Mouse (Mus musculus) regulatory T cell (primary cell): Measurements from ENCODE around the gene Hnrnpab.

Source experiments
- in situ Hi-C: fragments of 300-600 bp; cut with MboI, MseI; formaldehyde crosslinking; loops from one replicate; pipeline ENCODE4 v1.15.1; 2025; ENCODE audit warnings: high pct_unique_total_duplicates

The Hnrnpab gene

DNA sequence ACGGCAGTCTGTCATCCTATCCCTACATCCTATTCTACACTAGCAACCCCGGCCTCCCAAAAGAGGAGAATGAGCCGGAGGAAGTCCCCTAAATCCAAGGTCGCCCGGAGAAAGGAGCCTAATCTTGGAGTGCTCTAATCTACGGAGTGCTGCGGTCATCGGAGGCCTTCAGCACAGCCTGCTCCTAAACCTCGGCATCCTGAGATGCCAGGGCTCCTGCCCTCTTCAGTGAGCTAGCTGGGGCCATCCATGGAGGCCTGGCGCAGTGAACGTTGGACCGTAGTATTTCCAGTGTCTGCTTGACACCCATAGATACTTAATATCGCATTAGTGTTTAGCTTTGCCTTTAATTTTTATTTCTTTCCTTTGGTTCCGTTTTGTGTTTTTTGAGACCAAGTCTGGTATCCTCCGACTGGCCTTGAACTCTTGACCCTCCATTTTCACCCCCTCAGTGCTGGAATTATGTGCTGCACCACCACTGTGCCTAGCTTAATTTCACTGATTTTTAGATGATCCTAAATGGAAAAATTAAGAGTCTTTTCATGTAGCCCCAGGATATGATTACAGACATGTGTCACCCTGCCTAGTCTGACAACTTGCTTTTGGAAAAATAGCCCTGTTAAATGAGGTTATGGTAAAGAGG lies 570 bp upstream of the Hnrnpab start:
- in situ Hi-C loops: no loop called here

DNA sequence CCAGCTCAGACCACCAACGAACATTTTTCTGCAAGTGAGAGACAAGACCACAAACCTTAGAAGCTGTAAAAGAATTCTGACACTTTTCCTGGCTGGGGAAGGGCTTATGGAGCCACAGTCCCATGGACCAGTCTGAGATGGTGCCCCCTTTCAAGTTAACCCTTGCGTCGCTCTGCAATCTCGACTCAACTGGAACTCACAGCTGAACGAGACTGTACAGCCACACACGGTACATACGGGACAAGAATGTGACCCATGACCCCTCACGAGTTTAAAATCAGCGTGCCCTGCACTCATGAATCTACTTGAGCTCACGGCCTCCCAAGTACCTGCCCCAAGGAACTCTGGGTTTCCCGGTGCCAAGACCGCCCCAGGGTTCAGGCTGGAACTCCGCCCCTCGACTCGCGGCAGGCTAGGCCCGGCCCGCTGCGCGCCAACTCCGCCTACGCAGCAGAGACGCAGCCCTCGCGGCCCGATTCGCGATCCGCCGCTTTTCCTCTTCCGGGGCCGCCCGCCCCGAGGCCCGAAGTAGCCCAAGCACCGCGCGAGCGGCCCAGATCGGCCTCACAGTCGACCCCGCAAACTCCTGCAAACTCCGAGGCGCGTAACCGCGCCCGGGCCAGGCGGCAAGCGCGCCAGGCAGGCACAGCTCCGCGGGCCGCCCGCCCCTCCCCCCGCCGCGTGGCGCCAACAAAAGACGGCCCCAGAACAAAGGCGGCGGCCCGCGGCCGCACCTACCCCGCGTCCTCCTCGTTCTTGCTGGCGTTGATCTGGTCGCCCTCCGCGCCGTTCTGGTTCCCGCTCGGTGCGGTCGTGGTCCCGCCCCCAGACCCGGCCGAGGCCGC lies 823 bp downstream of the Hnrnpab start:
- in situ Hi-C loops: no loop called here

GRCm38 (mm10) chr11:51602253-51602652 lies 4.4 kb downstream of the Hnrnpab start:
- in situ Hi-C loops: no loop called here

GRCm38 (mm10) chr11:51597553-51597952 lies 9.1 kb downstream of the Hnrnpab start:
- in situ Hi-C loops: no loop called here

DNA sequence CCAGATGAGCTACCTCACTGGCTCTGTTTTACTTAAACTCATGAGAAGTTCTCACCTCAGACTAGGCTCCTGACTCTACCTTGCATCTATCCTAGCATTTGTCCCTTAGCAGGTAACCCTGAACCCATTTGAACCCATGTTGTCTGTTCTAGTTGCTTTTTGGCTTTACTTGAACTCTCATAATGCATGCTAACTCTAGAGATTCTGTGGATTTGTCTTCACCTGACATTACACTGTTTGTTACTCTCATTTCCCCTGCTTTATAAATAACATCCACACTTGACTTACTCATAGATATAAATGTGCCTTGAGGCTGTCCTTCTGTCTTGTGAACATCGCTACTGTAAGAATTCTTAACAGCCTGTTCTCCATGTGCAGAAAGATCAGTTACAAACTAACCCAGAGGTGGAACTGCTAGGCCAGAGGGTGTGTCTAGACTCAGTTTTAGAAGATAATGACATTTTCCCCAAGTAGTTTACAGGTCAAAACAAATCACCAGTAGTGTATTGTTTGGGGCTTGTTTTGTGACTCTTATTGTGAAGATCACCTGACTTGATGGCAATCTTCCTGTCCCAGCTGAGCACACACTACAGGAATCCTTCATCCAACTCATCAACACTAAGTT lies 11.1 kb downstream of the Hnrnpab start:
- in situ Hi-C loops: no loop called here

DNA sequence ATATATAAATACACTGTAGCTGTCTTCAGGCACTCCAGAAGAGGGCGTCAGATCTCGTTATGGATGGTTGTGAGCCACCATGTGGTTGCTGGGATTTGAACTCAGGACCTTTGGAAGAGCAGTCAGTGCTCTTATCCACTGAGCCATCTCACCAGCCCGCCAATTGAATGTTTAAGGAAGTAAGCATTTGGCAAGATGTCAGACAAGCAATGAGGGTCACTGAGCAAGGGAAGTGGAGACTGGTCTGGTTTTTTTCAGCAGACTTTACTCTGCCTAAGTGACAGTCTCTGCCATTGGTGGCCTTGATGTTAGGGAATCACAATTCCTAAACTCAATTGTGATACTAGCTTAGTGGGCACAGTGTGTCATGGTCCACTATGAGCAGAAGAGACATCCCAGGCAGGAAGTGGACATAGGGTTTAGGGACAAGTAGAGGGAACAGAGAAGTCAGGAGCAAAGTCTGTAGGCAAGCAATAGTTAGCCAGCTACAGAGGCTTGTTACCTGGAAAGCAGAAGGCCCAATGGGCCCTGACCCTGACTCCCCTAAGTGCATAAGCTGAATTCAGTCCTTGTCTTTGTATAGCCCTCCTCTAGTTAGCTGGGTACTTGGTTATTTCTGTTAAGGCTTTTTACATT lies 11.8 kb downstream of the Hnrnpab start:
- in situ Hi-C loops: no loop called here

- in situ Hi-C loops: no loop called here
These were observed 12.8 kb downstream of the Hnrnpab start for GRCm38 (mm10) chr11:51593849-51594248.

DNA sequence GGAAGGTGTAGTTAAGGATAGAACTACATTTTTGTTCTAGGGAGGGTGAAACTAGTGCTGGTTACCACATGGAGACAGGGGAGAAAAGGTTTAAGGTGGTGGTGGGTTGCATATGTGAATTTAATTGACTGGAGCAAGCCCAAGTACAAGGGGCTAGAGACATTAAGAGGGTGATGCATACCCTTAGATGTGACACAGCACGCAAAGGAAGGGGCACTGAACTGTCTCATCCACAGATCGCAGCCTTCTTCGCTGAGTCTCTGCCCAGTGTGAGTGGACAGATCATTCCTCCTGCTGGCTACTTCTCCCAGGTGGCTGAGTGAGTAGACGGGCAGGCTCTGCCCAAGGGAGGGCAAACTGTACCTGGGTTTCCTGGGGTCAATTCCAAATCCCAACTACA lies 13.3 kb downstream of the Hnrnpab start:
- in situ Hi-C loops: no loop called here

DNA sequence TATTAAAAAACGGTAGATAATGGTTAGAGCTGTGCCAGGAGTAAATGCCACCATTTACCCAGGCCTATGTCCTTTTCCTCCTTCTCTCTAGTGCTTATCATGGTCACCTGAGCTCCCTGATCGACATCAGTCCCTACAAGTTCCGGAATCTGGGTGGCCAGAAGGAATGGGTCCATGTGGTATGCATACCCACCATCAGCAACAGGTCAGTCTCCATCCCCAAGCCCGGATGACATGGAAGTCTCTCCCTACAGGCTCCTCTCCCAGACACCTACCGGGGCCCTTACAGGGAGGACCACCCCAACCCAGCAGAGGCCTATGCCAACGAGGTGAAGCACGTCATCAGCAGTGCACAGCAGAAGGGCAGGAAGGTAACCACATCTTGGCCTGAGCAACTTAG lies 14.7 kb downstream of the Hnrnpab start:
- in situ Hi-C loops: no loop called here

DNA sequence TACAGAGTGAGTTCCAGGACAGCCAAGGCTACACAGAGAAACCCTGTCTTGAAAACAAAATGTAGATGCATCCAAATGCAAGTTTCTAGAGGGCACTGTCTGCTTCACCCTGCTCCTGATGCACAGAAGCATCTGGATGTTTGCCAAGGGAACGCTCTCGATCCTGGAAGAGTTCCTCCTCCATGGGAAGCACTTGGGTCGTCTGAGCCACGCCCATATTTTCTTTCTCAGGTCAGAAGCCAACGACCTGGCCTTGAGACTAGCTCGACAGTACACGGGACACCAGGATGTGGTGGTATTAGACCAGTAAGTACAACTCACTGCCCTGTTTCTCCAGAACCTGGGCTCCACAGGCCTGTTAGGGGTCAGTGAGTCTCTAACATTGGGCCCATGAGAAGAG lies 15.5 kb downstream of the Hnrnpab start:
- in situ Hi-C loops: no loop called here

GRCm38 (mm10) chr11:51590002-51590401 lies 16.6 kb downstream of the Hnrnpab start:
- in situ Hi-C loops: no loop called here

GRCm38 (mm10) chr11:51588833-51589232 lies 17.8 kb downstream of the Hnrnpab start:
- in situ Hi-C loops: no loop called here

- in situ Hi-C loops: no loop called here
These were observed 19.6 kb downstream of the Hnrnpab start for GRCm38 (mm10) chr11:51587059-51587458.

- in situ Hi-C loops: no loop called here
These were observed 20.2 kb downstream of the Hnrnpab start for GRCm38 (mm10) chr11:51586411-51586810.

DNA sequence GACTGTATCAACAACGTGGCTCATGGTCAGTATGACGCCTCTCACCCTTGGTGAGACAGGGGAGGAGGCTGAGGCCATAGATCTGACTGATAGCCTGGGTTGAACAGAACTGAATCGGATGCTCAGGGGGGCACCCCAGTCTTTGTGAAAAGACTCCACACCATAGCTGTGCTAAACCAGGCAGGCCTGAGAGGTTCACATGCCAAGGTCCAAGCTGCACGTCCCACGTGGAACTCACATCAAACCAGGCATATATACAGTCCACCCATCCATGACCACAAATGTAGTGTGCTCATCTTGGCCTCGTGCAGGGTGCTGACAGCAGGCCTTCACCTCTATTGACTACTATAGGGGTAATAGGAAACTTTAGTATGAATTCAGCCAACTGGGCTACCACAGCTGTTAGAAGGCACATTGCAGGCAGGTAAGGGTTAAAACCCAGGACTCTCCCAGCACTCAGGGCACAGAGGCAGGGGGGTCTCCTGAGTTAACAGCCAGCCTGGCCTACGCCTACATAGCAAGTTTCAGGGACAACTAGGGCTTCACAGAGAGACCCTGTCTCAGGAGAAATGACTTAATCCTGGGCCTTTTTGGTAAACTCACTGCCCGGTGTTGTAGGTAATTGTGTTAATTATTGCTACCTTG lies 20.9 kb downstream of the Hnrnpab start:
- in situ Hi-C loops: no loop called here

GRCm38 (mm10) chr11:51584431-51585248 lies 22.0 kb downstream of the Hnrnpab start, which contains the start of gene Phykpl:
Gene Phykpl, plus strand, starts transcription at chr11:51584757.
- in situ Hi-C loops: no loop called here

- in situ Hi-C loops: no loop called here
These were observed 22.6 kb downstream of the Hnrnpab start for GRCm38 (mm10) chr11:51584057-51584430.

DNA sequence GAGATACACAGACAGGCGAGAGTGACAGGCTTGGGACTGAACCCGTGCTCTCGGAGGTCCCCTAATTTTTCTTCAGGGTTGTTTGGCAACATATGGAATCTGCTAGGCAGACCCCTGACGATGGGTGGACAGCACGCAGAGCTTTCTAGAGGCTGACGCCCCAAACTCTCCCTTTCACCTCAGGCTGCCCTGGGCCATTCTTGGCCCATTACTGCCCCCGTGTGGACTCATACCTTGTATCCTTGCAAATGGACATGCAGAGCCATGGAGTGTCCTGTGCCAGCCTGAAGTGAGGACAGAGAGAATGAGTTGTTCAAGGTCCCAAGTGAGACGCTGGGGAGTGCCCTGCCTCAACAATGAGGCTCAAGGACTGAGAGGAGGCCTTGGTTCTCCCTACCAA lies 23.9 kb downstream of the Hnrnpab start:
- in situ Hi-C loops: no loop called here

DNA sequence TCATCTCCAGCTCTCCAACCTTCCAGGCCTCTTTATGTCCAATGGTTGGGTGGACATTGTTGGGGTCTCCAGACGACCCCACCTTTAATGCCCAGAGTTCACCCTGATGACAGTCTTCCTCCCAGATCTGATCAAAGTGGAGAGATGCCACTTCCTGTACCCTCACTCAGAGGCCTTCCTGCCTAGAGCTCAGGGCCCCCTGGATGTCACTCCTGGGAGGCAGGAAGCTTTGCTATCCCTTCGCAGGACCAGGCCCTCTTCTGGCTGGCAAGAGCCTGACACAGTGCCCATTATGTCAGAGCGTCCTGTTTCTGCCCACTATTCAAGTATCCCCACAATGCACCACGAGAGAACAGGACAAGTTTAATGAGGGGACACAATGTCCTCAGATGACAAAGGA lies 27.6 kb downstream of the Hnrnpab start:
- in situ Hi-C loops: no loop called here

DNA sequence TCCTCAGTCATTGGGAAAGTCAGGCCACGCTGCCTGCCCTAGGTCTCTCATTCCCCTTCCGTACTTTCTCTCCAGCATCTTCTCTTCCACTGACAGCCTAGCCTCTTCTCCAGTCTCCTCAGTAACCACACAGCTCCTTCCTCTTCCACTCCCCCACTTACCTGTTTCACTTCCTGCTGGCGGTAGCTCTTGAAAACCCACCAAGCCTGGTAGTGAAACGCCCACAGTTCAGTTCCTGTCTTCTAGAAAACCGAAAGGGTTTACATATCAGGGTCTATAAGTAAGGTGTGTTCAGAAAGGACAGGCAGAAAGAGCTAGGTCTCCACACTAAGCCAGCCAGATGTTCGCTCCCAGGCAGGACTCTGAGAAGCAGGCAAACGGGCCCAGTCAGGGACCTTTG lies 29.1 kb downstream of the Hnrnpab start:
- in situ Hi-C loops: no loop called here

- in situ Hi-C loops: no loop called here
These were observed 30.2 kb downstream of the Hnrnpab start for GRCm38 (mm10) chr11:51576454-51576853.
